Mouse (Mus musculus) myocyte (in vitro differentiated cells): Measurements from ENCODE around the gene Ccdc33.

ENCODE experiments used
- CEBPB ChIP-seq: IDR thresholded peaks from 2 replicates; pipeline ENCODE4 v1.6.1; 2011; ENCODE audit warnings: mild to moderate bottlenecking, moderate library complexity; ENCODE audit not compliant: poor library complexity, insufficient read depth, severe bottlenecking
- E2F4 ChIP-seq: IDR thresholded peaks from one replicate; pipeline ENCODE4 v1.6.1; 2011; ENCODE audit warnings: mild to moderate bottlenecking, control low read depth, moderate library complexity; ENCODE audit not compliant: insufficient read depth
- MYOD1 ChIP-seq, 3 experiments: IDR thresholded peaks; one replicate each; pipeline ENCODE4 v1.6.1; 2011; ENCODE audit warnings: control low read depth in 2 of 3, low read depth in 2 of 3, mild to moderate bottlenecking in 2 of 3, moderate library complexity in 1 of 3; ENCODE audit not compliant: insufficient read length in 2 of 3, control insufficient read depth in 1 of 3
- MYOG ChIP-seq, 3 experiments: IDR thresholded peaks; one replicate each; pipeline ENCODE4 v1.6.1; 2011; ENCODE audit warnings: control low read depth in 2 of 3, low read depth in 2 of 3, mild to moderate bottlenecking in 2 of 3; ENCODE audit not compliant: insufficient read length in 2 of 3, control insufficient read depth in 1 of 3, insufficient read depth in 1 of 3
- POLR2A ChIP-seq: IDR thresholded peaks from one replicate; pipeline ENCODE4 v1.6.1; 2011; ENCODE audit warnings: low read depth, mild to moderate bottlenecking, control low read depth, moderate library complexity; ENCODE audit not compliant: insufficient read length
- POLR2AphosphoS2 ChIP-seq: IDR thresholded peaks from one replicate; pipeline ENCODE4 v1.6.1; 2011; ENCODE audit warnings: low read depth, control low read depth; ENCODE audit not compliant: insufficient read length
- TCF12 ChIP-seq: IDR thresholded peaks from one replicate; pipeline ENCODE4 v1.6.1; 2011; ENCODE audit warnings: mild to moderate bottlenecking, control low read depth; ENCODE audit not compliant: poor library complexity, insufficient read depth, severe bottlenecking
- USF1 ChIP-seq: IDR thresholded peaks from one replicate; pipeline ENCODE4 v1.6.1; 2011; ENCODE audit warnings: low read depth, mild to moderate bottlenecking, control low read depth, moderate library complexity

- TF ChIP-seq POLR2A (no peak), TCF12 (no peak), CEBPB (no peak), MYOD1 (IDR thresholded peaks at IDR 0.05; ENCODE audit: control insufficient read depth in 1 of 3, insufficient read length in 2 of 3, low read depth in 2 of 3) (no peak), MYOG (IDR thresholded peaks at IDR 0.05; ENCODE audit: control insufficient read depth in 1 of 3, insufficient read depth in 1 of 3, insufficient read length in 2 of 3, low read depth in 2 of 3) (no peak), USF1 (no peak), E2F4 (no peak), POLR2AphosphoS2 (no peak)
Observed at GRCm38 (mm10) chr9:58157838-58158237, 39.2 kb upstream of the Ccdc33 start.
